Mouse (Mus musculus) bone marrow, adult 2 months (tissue): ENCODE results near the gene Aff1.

ENCODE experiments used
- CTCF ChIP-seq: fragments of 200-500 bp; IDR thresholded peaks from 2 replicates; pipeline ENCODE4 v1.5.1; 2011; ENCODE audit warnings: low read length, control low read depth; ENCODE audit not compliant: control insufficient read depth, insufficient read depth
- POLR2A ChIP-seq: fragments of 200-500 bp; IDR thresholded peaks from 2 replicates; pipeline ENCODE4 v1.6.1; 2011; ENCODE audit warnings: low read depth, mild to moderate bottlenecking, control low read depth, low read length, borderline replicate concordance; ENCODE audit not compliant: control insufficient read depth

DNA sequence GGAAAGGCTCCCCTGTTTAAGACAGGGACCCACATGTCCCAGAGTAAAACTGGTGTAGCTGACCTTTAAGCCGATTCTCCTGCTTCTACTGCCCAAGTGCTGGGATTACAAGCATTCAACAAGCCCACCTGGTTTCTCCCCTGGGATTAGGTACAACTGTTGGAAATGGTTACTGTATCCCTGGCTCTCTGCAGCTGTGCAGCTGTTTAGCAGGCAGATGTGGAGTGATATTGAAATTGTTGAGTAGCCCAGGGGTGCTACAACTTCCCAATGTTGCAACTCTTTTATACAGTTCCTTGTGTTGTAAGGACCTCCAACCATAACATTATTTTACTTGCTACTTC is 48.7 kb downstream of the Aff1 start:
- TF ChIP-seq POLR2A (no peak), CTCF (no peak)
